Mouse (Mus musculus): ENCODE results near the gene Snapc1. TPM values are rescaled to one million over a fixed set of nuclear protein-coding genes. Genes with fewer than 3 reads are reported as not detected.

The Snapc1 gene
- total RNA-seq, 2 experiments from 2014 or later = 40.6 to 43.2 TPM

DNA sequence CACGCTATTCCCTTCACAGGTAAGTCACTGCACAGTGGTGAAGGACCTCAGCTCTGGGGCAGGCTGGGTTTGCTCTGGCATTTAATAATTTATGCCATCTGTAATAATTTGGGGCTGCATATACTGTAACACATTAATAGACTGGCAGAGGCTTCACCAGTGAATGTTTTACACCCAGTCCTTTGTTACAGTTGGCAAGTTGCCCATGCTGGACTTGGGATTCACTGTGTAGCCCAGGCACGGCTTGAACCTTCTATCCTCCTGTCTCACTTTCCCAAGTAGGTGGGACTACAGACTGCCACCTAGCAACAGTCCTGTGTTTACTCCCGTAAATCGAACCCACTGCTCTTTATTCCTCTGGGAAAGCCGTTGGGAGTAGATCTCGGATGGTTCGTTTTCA, 22.0 kb downstream of the Snapc1 start:
- intact Hi-C loops (cut with DNase I) = no loop called here
- DNase-seq (ENCODE audit: low spot score in 2 of 2) = no peak

DNA sequence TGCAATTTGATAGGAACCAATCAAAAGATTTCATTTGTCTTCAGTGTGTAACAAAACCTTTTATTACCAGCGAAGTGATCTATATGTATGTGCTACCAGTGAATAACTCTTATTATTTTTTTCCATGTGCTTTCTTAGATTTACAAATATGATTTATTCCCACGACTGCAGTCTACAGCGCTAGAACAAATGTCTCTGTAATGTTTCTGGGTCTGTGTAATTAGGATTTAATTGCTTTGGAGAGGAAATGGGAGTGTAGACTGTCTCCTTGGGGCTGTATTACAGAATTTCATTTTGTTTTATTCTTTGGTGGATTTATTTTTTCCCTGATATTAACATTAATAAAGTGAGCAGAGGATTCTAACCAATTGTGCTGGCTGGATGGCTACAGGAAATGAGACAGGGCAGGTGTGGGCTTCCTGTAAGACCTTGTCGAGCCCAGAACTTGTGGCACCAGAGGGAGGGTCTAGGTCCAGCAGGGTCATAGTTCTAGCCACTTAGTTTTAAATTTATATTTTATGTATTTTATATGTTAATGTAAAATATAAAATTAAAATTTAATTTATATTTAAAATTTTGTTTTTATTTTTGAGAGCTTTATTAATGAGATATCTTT, 24.2 kb downstream of the Snapc1 start:
- intact Hi-C loops (cut with DNase I) = no loop called here
- DNase-seq (ENCODE audit: low spot score in 2 of 2) = no peak

DNA sequence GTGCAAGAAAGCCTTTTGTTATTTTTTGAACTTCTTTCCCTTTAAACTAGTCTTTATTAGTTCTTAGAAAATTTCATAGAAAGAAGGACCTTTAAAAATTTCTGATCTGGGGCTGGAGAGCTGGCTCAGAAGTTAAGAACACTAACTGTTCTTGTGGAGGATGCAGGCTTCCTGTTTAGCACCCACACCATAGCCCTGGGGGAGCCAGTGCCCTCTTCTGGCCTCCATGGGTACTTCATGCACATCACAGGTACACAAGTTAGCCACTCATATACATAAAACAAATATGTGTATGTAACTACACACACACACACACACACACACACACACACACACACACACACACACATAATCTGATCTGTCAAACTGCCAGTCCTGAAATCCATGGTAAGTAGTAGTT, 25.3 kb downstream of the Snapc1 start:
- no peak for DNase-seq (ENCODE audit: low spot score in 2 of 2)
- intact Hi-C loops (cut with DNase I) = no loop called here

DNA sequence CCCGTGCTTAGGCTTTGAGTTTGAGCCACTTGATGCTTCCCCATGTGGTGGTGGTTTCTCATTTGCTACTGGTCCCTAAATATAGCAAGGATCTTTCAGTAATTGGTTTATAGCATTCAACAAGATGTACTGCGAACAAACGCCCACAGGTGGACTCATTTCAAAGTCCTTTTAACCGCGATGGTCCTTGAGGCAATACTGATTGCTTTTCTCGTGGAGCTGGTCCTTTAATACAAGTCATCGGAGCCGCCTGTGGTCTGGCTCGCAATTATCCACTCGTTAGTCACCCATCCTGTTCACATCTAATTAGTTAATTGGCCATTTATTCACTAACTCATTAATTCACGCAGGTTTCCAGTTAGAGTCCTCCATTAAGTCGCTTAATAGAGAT, 32.6 kb downstream of the Snapc1 start:
- DNase-seq (ENCODE audit: low spot score in 2 of 2) = peak; percentile 53 to 58
- intact Hi-C loops (cut with DNase I) = no loop called here

DNA sequence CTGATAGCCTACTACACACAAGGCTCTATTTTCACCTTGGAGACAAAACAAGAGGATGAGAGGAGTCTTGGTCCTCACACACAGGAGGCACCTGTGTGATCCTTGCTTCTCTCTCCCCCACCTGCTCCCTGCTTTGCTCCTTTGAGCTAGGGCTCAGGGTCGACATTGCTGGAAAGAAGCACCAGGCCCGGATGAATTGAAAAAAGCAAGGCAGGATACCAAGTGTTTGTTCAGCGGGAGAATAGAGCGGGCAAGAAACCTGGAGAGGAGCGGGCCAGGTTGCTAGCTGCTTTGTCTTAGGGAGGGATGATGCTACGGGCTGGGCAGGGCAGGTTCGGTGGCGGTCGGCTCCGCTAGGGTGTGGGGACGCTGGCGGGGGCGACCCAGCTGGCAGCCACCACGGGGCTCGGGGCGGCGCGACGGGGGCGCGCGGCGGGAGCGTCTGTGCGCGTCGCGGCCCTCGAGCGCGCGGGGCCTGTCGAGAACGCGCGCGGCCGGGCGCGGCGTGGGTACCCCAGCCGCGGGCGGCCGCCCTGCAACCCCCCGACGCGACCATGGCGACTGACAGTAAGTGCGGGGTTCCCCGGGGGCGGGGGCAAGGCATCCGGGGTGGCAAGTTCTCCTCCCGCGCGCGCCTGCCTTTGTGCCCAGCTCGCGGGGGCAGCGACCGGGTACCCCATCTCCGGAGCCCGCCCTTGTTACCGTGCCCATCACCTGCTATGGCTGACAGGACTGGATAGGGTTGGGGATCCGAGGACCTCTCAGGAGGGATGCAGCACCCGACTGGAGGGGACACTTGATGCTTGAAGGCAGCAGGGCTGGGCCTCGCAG, 33.2 kb downstream of the Snapc1 start, which contains the start of gene Syt16:
Gene Syt16, plus strand, starts transcription at position 365 of the 831 bp plus-strand sequence.
- intact Hi-C loops (cut with DNase I) = no loop called here
- DNase-seq (ENCODE audit: low spot score in 2 of 2) = peak; percentile 66 to 71

DNA sequence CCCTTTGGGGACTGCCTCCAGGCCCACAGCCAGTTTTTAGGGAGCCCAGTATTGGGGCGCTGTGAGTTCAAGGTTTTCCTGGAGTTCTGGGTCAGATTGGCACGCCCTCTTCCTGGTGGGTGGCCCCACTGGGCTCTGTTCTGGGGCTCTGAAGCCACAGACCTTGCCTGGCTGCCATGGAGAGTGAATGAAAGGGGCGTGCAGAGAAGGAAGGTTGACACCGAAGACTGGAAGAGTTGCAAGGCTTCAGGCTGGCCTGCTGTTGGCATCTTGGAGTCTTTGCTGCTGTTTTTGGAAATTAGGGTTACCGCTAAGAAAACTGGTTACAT, 33.8 kb downstream of the Snapc1 start:
- peak in 1 of 2 experiments; percentile 25 for DNase-seq (ENCODE audit: low spot score in 2 of 2)
- intact Hi-C loops (cut with DNase I) = no loop called here

DNA sequence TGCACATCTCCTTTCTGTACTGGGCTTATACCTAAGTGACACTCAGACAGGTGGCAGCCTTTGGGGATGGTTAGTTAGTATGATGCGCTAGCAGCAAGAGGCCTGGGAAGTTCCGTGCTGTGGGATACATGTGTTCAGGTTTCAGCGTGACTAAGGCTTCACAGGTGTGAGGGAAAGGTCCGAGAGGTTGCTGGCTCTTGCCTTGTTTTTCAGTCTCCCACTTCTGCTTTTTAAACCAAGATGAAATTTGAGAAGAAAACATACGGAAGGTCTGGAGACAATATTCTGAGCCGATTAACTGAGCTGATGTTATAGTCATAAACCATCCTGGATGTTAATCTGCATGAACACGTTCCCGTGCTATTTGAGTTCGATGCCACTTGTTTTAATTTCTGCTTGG, 38.2 kb downstream of the Snapc1 start:
- intact Hi-C loops (cut with DNase I) = no loop called here
- peak in 1 of 2 experiments; percentile 39 for DNase-seq (ENCODE audit: low spot score in 2 of 2)

DNA sequence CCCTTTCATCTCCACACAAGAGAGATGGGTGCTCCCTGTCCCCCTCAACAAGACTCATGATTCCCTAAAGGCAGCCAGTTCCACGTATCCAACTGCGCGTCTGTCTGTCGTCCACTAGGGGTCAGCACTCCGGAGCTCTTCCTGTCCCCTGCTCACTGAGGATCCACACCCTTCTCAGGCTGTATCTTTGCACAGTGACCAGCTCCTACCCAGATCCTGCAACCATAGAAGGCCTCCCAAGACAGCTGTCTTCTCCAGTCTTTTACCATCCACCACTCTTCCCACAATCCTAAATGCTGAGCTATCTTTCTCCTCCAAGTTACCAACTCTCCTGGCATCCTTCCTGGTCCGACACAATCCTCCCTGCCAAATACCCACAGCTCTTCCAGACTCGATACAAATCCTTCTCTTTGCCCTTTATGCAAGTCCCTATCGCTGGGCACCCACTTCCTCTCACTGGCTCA, 45.2 kb downstream of the Snapc1 start:
- DNase-seq (ENCODE audit: low spot score in 2 of 2) = peak; percentile 49 to 90
- intact Hi-C loops (cut with DNase I) = no loop called here

DNA sequence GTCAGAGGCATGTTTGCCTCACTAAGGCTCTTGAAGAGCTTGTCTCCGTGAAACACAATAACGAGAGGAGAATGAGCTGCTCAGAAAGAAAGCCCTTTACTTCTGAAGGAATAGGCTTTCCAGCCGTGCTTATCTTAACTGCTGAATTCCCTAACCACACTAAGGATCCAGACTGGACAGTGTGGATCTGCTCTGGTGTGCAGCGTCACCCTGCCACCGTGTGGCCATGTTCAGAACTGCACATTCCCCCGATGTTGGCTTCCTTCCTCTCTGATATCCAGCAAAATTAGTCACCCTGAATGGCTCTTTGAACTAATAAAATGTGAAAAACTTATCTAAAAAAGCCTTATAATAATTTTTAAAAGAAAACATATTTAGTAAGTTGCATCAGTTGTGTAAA, 49.5 kb downstream of the Snapc1 start:
- peak; percentile 87 to 88 for DNase-seq (ENCODE audit: low spot score in 2 of 2)
- intact Hi-C loops (cut with DNase I) = loop anchor here (1.0 to 2.0 kb wide), 2 partner anchors 308 to 445 kb away; no protein-coding TSS in a partner anchor

DNA sequence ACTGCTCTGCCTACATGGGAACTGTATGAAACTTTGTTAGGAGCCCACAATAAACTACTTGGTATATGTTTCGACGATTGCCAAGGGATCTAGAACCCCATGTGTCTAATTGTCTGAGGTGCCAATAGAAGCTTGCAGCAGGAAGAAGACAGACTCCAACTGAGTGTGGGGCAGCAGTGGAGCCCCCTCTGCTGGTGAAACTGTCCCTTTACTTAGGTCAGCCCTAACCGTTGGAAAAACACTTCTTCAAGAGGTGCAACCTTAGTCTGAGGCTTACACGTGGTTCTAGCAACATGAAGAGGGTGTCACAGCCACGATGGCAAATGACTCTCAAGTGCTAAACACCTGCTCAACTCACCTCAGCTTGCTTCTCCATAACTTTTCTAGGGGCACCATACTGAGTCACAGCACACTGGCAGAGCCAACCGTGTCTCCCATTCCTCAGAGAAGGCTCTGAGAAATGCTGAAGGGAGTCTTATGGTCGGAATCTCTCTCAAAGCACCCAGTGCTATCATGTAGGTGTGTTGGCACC, 50.5 kb downstream of the Snapc1 start:
- intact Hi-C loops (cut with DNase I) = no loop called here
- DNase-seq (ENCODE audit: low spot score in 2 of 2) = no peak

DNA sequence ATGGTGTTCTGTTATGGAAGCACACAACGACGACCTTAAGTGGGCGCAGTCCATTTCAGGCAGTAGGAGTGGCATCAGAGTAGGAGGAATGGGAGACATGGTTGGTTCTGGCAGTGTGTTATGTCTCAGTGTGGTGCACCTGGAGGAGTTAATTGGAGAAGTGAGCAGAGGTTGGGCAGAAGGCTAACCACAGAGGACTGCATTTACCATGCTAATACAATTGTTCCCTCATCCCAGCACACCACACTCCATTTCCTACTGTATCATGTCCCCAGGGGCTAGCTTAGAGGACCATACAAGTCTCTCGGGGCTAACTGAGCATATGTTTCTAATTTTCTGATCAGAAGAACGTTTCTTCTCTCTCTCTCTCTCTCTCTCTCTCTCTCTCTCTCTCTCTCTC, 51.2 kb downstream of the Snapc1 start:
- intact Hi-C loops (cut with DNase I) = no loop called here
- DNase-seq (ENCODE audit: low spot score in 2 of 2) = no peak

DNA sequence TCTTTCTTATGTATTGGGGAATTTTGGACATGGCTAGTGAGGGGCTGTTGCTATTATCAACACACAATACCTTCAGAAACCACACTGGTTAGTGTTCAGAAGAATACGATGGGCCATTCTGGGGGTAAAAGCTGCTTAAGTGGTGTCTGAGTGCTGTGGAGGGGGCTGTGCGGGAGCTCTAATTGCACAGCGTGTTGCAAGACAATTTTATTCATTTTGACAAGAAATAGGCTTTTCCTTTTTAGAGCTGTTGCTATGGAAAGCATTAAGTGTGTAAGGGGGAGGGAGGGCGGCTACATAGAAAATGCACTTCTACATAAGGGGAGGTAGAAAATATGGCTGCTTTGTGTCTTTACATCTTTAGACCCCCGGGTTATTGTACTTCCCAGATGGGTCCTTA, 59.0 kb downstream of the Snapc1 start:
- no peak for DNase-seq (ENCODE audit: low spot score in 2 of 2)
- intact Hi-C loops (cut with DNase I) = no loop called here

DNA sequence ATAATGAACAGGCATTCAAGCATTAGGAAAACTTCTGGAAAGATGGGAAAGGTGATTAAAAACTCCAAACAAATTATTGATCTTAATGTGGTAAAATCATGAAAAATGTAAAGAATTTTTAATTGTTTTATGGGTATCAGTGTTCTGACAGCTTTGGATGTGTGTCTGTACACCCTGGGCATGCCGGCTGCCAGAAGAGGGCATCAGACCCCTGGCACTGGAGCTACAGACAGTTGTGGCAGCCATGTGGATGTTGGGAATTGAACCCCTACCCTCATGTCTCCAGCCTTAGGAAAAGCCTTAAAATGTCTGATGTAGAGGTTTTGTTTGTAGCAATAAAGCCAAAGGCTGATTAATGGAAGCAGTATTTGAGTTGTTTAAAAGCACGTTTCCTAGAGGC, 60.6 kb downstream of the Snapc1 start:
- DNase-seq (ENCODE audit: low spot score in 2 of 2) = no peak
- intact Hi-C loops (cut with DNase I) = no loop called here

Other genes with a start within 250 kb of the Snapc1 start
- gene Hif1a, start 63.1 kb upstream of the Snapc1 start, total RNA-seq (2021) = 10 to 100 TPM; 56.7 to 58.9 TPM
- 10 to 100 TPM; 11.8 to 16.9 TPM for gene Gm49321, start 26.8 kb upstream of the Snapc1 start, total RNA-seq (2021)
- 100 to 1,000 TPM in 1 of 2 experiments, 10 to 100 TPM in 1; 96.3 to 101 TPM for gene Syt16, start 33.2 kb downstream of the Snapc1 start, total RNA-seq (2021)

All from left cerebral cortex, postnatal 25 days (tissue).